In the genomic region with DNA sequence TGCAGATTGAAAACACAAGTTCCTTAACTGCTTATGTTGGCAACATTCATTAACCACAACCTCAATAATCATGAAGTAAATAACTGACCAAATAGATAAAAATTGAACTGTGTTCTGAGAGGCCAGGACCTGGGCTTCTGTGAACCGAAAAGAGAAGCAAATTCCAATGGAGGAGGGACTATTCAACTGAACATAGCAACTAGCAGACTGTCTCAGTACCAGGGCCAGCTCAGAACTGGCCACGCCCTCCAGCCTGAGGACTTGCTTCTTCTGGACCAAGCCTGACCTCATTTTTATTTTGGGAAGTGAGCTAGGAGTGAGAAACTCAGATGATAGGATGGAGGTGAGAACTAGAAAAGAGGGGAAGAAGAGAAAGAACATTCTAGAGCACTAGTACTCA, we compare ENCODE assay signal across 19 mouse cellular contexts. TPM values are rescaled to one million over a fixed set of nuclear protein-coding genes. Genes with fewer than 3 reads are reported as not detected.
DNase-seq lines count a peak whose midpoint lies in the region; ATAC-seq and TF ChIP-seq lines count a peak whose summit lies in the region.
"Had no signal": no experiment of that assay in that cellular context is flagged by ENCODE, and none has a peak within 500 bp of the region (broad histone marks: within the 10 kb centered on the region; RNA-seq: fewer than 3 reads in every experiment).

No protein-coding gene starts in this region.

- H3K4me1 ChIP-seq in heart, postnatal 0 days (ENCODE audit: control insufficient read depth, insufficient read depth), result no peaks in the 10 kb centered on the region
- H3K4me1 ChIP-seq in kidney, embryonic 15.5 days, result no peaks in the 10 kb centered on the region
- H3K4me1 ChIP-seq: heart, embryonic 13.5 days; lung, embryonic 15.5 days had no signal

- intact Hi-C loops in left cerebral cortex, adult 2 months (cut with DNase I), result no loop called here

- no peak for TF ChIP-seq EP300 in heart, postnatal 0 days (IDR thresholded peaks at IDR 0.05; ENCODE audit: low read depth)

- TF ChIP-seq CTCF in heart, postnatal 0 days (IDR thresholded peaks at IDR 0.05; ENCODE audit: low read depth), result no peak
- TF ChIP-seq CTCF in left cerebral cortex, adult 2 months (IDR thresholded peaks at IDR 0.05), result no peak

- H3K27me3 ChIP-seq in heart, postnatal 0 days (ENCODE audit: control insufficient read depth, insufficient read depth, low read length), result no peaks in the 10 kb centered on the region
- no peaks in the 10 kb centered on the region for H3K27me3 ChIP-seq in kidney, embryonic 15.5 days
- H3K27me3 ChIP-seq: heart, embryonic 13.5 days; lung, embryonic 15.5 days had no signal

- H3K9me3 ChIP-seq in heart, postnatal 0 days (replicated peaks; ENCODE audit: control insufficient read depth, low read length), result no peaks in the 10 kb centered on the region
- H3K9me3 ChIP-seq in kidney, embryonic 15.5 days (replicated peaks), result no peaks in the 10 kb centered on the region
- H3K9me3 ChIP-seq: heart, embryonic 13.5 days; lung, embryonic 15.5 days had no signal

- no peak; the same call in 1 of the 2 replicates for ATAC-seq in heart, postnatal 0 days (ENCODE audit: insufficient read depth, low read depth)
- peak; percentile 70 for ATAC-seq in kidney, embryonic 15.5 days (replicated peaks; ENCODE audit: low FRiP score)
- ATAC-seq in megakaryocyte progenitor cell, adult 5-6 weeks (replicated peaks; ENCODE audit: poor library complexity), result no peak
- ATAC-seq: forebrain, embryonic 16.5 days had no signal

- no peak overlapping the region for H3K27ac ChIP-seq in heart, postnatal 0 days (ENCODE audit: low read depth)
- H3K27ac ChIP-seq in kidney, embryonic 15.5 days, result no peak overlapping the region
- H3K27ac ChIP-seq in left cerebral cortex, adult 2 months, result no peak overlapping the region
- H3K27ac ChIP-seq: heart, embryonic 13.5 days; hindbrain, embryonic 14.5 days; lung, embryonic 15.5 days had no signal

- no peak overlapping the region for H3K4me3 ChIP-seq in heart, postnatal 0 days (ENCODE audit: low read depth, low read length)
- H3K4me3 ChIP-seq in kidney, embryonic 15.5 days (replicated peaks), result no peak overlapping the region
- H3K4me3 ChIP-seq in left cerebral cortex, adult 2 months, result no peak overlapping the region
- H3K4me3 ChIP-seq: erythroblast, embryonic 14.5 days; heart, embryonic 13.5 days; lung, embryonic 15.5 days had no signal

- H3K4me2 ChIP-seq in heart, postnatal 0 days (ENCODE audit: low read depth, low read length), result no peak overlapping the region
- H3K4me2 ChIP-seq in kidney, embryonic 15.5 days, result no peak overlapping the region
- H3K4me2 ChIP-seq: heart, embryonic 13.5 days; hindbrain, embryonic 14.5 days; lung, embryonic 15.5 days had no signal

- WGBS in heart, postnatal 0 days, result 34% methylated on average over 2 of the region's 2 CpGs
- WGBS in kidney, embryonic 15.5 days, result 66% methylated on average over 2 of the region's 2 CpGs

- H3K9ac ChIP-seq in heart, postnatal 0 days (replicated peaks; ENCODE audit: low read depth, low read length), result no peak overlapping the region
- no peak overlapping the region for H3K9ac ChIP-seq in kidney, embryonic 15.5 days
- H3K9ac ChIP-seq: heart, embryonic 13.5 days; hindbrain, embryonic 14.5 days; lung, embryonic 15.5 days had no signal

- no peaks in the 10 kb centered on the region for H3K36me3 ChIP-seq in heart, postnatal 0 days (replicated peaks; ENCODE audit: control insufficient read depth, insufficient read depth, low read length)
- no peaks in the 10 kb centered on the region for H3K36me3 ChIP-seq in kidney, embryonic 15.5 days
- H3K36me3 ChIP-seq: heart, embryonic 13.5 days; lung, embryonic 15.5 days had no signal

- DNase-seq in heart, postnatal 0 days (ENCODE audit: low spot score), result peak; percentile 30
- no peak for DNase-seq in heart, adult 11 months
- DNase-seq in R1 (ENCODE audit: low read depth, low spot score), result peak; percentile 15
- DNase-seq in cerebellum, postnatal 10 days, result peak; percentile 5 to 28
- DNase-seq in natural killer cell, adult 2 months (ENCODE audit: low spot score in 2 of 2), result no peak
- no peak for DNase-seq in left cerebral cortex, adult 2 months (ENCODE audit: extremely low spot score in 1 of 2, low spot score in 2 of 2)
- DNase-seq: gastrocnemius, postnatal 10 days; thymus, adult 2 months had no signal

RNA-seq across cellular contexts. Expression of a gene that starts 4.8 kb away (rescaled TPM):
- total RNA-seq in heart, postnatal 0 days (2014; rRNA removed; ENCODE audit: low replicate concordance), result not detected in 2 replicates
- 0.04 TPM in 1 of 2 replicates, not detected in the other for polyA plus RNA-seq in heart, postnatal 0 days (2015; fragmentation: Nextera tagmentation; extraction: Ambion mirVana)
- polyA plus RNA-seq in kidney, embryonic 15.5 days (2015; fragmentation: Nextera tagmentation; extraction: Ambion mirVana), result 3.3 and 4.2 TPM in 2 replicates
- not detected in 2 replicates for total RNA-seq in megakaryocyte progenitor cell, adult 5-6 weeks (2015)
- total RNA-seq in megakaryocyte progenitor cell, adult 5-6 weeks (2017), result not detected in 2 replicates
- under 1 TPM; 0.41 to 0.82 TPM for total RNA-seq in left cerebral cortex, adult 2 months (2021)
- total RNA-seq: gastrocnemius, postnatal 10 days; monocyte, adult 5-6 weeks; neutrophil, adult 5-6 weeks had no signal
- polyA plus RNA-seq: C2C12; erythroblast, embryonic 14.5 days; limb, embryonic 14.5 days had no signal

Comparison
In these comparisons a context has a peak if more than half of its experiments do, and no peak if none do; other contexts are left out.
1. DNase-seq: peak in heart, postnatal 0 days (single experiment), R1 (single experiment) and cerebellum, postnatal 10 days (2 of 2); none in heart, adult 11 months (single experiment), natural killer cell, adult 2 months (0 of 2) and left cerebral cortex, adult 2 months (0 of 2).